Mouse (Mus musculus) CH12.LX (cell line): ENCODE measurements around the gene Ran.

Experiments
- CTCF ChIP-seq, 2 experiments: IDR thresholded peaks in 1 of 2; conservative IDR thresholded peaks in 1 of 2; 2 replicates each; pipeline ENCODE4 v1.5.1; 2011 to 2012; ENCODE audit warnings: low read depth in 2 of 2, low read length in 2 of 2, improper control_type of control experiment in 1 of 2, inconsistent platforms in 1 of 2, mild to moderate bottlenecking in 1 of 2, moderate library complexity in 1 of 2
- E2F4 ChIP-seq: IDR thresholded peaks from 2 replicates; pipeline ENCODE4 v1.6.1; 2011; ENCODE audit warnings: low read depth, low read length, improper control_type of control experiment; ENCODE audit not compliant: insufficient replicate concordance
- HCFC1 ChIP-seq: IDR thresholded peaks from 2 replicates; pipeline ENCODE4 v1.6.1; 2012; ENCODE audit warnings: low read depth, mild to moderate bottlenecking, inconsistent platforms, low read length, improper control_type of control experiment
- IRF4 ChIP-seq: IDR thresholded peaks from 2 replicates; pipeline ENCODE4 v1.6.1; 2014; ENCODE audit warnings: low read depth, mild to moderate bottlenecking, inconsistent platforms, low read length, improper control_type of control experiment
- JUN ChIP-seq: IDR thresholded peaks from 2 replicates; pipeline ENCODE4 v1.6.1; 2011; ENCODE audit warnings: low read depth, mild to moderate bottlenecking, low read length, improper control_type of control experiment, moderate library complexity; ENCODE audit not compliant: insufficient read depth
- MAX ChIP-seq: IDR thresholded peaks from 2 replicates; pipeline ENCODE4 v1.6.1; 2011; ENCODE audit warnings: low read length, improper control_type of control experiment
- MEF2A ChIP-seq: IDR thresholded peaks from 2 replicates; pipeline ENCODE4 v1.6.1; 2014; ENCODE audit warnings: low read depth, mild to moderate bottlenecking, inconsistent platforms, low read length, improper control_type of control experiment, borderline replicate concordance
- POLR2A ChIP-seq: IDR thresholded peaks from 2 replicates; pipeline ENCODE4 v1.6.1; 2011; ENCODE audit warnings: low read depth, mild to moderate bottlenecking, improper control_type of control experiment, low read length
- POLR2AphosphoS2 ChIP-seq: IDR thresholded peaks from 2 replicates; pipeline ENCODE4 v1.6.1; 2011; ENCODE audit warnings: low read depth, low read length, improper control_type of control experiment
- TBP ChIP-seq: conservative IDR thresholded peaks from 2 replicates; pipeline ENCODE4 v1.6.1; 2011; ENCODE audit warnings: low read depth, low read length, improper control_type of control experiment
- UBTF ChIP-seq: IDR thresholded peaks from 2 replicates; pipeline ENCODE4 v1.6.1; 2012; ENCODE audit warnings: low read depth, mild to moderate bottlenecking, inconsistent platforms, low read length, improper control_type of control experiment, moderate library complexity
- USF1 ChIP-seq: IDR thresholded peaks from 2 replicates; pipeline ENCODE4 v1.6.1; 2014; ENCODE audit warnings: low read depth, mild to moderate bottlenecking, inconsistent platforms, low read length, improper control_type of control experiment

- TF ChIP-seq CTCF (conservative IDR thresholded peaks at IDR 0.05 in 1 of 2, IDR thresholded peaks at IDR 0.05 in 1 of 2; ENCODE audit: low read depth in 2 of 2, low read length in 2 of 2) (no peak), MEF2A (peak; percentile 11; the same call in 1 of the 2 replicates), POLR2AphosphoS2 (0 out of 2 replicates have a peak, but pooled peaks have one; percentile 8), USF1 (peak; percentile 92), TBP (peak; percentile 60), JUN (no peak), HCFC1 (peak; percentile 66), E2F4 (no peak), UBTF (no peak), IRF4 (peak; percentile 45; the same call in 1 of the 2 replicates), POLR2A (peak; percentile 77), MAX (peak; percentile 83)
These were observed at the start of gene Ran for GRCm38 (mm10) chr5:129019497-129020299.
